Mouse (Mus musculus) cerebellum, adult 18-20 months (tissue): ENCODE results near the gene Cnppd1.

Experiments used
- DNase-seq, 2 experiments: peaks; one replicate each; pipeline ENCODE4 v3.0.0; 2021

The Cnppd1 gene

DNA sequence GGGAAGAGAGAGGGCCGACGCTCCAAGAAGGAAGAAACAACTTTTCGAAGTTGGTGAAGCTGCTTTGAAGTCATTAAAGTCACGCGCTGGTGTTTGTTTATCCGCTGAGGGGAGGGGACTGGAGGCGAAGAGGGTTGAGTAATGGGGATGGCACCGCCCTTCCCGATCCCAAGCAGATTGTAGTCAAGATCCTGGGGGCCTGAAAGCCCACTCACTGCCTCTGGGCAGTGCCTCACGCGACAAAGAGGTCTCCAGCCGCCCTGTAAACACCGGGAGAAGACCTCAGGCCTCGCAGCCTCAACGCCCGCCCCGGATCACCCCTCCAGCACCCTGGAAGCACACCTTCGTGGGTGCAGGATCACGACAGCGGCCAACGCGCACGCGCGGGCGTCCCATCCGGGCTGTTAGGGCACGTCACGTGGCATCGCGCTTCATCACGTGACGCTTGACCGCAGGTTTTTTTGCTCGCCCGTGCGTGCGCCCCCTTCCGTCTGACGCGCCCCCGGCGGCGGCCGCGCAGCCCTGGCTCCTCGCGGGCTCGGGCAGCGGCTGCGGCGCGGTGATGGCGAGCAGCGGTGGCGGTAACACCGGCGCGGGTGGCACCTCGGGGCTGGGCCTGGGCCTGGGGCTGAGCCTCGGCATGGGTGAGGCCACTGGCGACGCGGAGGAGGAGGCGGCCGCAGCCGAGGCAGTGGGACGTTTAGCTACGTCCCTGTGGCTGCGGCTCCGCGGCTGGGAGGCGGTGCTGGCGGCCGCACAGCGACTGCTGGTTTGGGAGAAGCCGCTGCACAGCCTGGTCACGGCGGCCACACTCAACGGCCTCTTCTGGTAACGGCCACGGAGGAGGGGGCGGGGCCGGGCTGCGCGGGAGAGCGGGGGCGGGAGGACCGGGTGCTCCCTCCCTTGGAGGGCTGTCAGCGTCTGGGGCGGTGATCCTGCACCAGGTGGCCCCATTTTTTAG lies at the start of gene Cnppd1, which contains the start of gene Retreg2:
Gene Cnppd1 (minus strand): TSS at position 411 of the 961 bp plus-strand sequence.
Gene Retreg2 (plus strand): TSS at position 478 of the 961 bp plus-strand sequence.
- DNase-seq = peak; percentile 94 to 98

DNA sequence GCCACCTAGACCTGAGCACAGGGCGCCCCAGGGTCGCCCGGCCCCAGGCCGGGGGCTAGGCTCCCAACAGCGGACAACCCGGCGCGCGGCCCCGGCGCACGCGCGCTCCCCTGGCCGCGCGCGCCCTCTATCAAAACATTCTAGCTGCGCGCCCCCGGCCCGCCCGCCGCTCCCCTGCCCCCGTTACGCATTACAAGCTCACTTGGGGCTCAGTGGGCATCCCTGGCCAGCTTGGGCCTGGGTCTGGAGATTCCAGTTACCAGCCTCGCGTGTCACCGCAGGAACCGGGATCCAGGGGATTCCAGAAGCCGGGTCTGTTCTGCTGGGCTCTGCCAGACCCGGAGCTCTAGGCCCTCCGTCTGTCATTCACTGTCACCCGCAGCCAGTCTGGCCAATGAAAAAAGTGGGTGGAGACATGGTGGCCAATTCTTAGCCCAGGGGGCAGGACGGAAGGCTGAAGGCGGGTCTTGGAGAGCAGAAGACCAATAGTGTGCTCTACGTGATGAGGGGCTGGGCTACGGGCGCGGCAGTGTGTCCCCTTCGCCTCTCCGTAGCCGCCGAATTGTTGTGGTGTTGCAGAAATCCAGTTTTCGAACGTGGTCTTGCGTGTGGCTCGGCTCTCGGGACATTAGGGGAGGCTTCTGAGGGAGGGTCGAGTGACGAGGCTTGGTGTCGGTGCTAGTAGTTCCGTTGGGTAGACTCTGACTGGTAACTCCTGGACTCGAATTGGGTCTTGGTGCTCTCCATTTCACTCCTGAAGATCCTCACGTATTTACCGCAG lies 49.3 kb upstream of the Cnppd1 start, which contains the start of the genes Ankzf1 and Atg9a:
Gene Ankzf1 (plus strand): TSS at position 530 of the 781 bp plus-strand sequence.
Gene Atg9a (minus strand): TSS at position 575 of the 781 bp plus-strand sequence.
- DNase-seq = peak; percentile 92 to 98

DNA sequence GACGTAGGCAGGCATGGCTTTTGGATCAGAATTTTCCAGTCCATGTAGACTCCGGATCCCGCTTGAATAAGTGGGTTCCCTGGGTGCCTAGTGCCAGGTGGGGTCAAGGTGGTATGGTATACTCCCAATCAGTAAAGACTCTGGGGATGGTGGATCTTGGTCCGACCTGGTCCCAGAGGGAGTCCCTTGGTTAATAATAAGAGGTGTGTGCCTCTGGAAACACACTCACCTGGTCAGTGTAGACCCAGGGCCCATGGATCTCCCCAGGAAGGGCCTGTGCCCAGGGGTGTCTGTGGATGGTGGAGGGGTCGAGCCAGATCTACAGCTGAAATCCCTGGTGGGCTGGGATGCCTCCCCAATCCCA lies 48.7 kb upstream of the Cnppd1 start:
- no peak for DNase-seq

DNA sequence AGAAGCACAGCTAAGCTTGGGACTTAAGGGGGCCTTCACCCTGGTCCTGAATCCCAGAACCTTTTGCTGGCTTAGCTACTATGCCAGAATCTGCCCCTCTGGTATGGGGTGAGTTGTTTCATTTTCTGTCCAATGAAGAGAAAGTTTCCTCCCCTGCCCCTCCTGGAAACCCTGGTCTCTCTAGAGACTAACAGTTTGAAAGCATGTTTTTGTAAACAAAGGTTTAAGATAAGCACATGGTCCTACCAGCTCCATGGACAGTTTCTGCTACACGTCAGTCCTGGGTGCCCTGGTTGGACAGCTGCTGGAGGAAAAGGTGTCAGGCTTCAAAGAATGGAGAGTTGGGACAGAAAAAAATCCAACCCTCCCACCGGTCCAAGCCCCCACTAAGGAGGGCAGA lies 48.1 kb upstream of the Cnppd1 start:
- DNase-seq = no peak

DNA sequence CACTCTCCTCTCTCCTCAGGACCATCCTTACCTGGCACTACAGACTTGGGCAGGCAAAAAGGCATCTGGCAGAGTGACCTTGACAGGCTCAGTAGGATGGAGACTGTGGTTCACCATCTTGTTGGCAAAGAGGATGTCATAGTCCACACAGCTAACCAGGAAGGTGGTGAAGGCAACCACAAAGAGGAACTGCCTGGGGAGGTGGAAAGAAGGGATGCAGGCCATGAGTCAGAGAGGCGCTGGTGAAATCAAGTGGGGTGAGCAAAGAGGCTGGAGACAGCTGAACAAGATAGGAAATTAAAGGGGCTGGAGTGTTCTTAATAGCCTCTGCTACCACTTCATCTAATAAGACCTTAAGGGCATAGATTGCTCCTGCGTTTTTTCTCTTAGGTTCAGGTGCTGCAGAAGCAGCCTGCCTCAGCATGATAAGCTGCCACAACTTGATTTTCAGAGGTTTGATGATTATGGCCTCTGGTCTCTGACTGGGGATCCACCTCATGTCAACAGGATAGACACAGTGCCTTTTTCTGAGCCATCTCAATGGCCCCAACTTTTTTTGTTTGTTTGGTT lies 45.5 kb upstream of the Cnppd1 start:
- DNase-seq = no peak

DNA sequence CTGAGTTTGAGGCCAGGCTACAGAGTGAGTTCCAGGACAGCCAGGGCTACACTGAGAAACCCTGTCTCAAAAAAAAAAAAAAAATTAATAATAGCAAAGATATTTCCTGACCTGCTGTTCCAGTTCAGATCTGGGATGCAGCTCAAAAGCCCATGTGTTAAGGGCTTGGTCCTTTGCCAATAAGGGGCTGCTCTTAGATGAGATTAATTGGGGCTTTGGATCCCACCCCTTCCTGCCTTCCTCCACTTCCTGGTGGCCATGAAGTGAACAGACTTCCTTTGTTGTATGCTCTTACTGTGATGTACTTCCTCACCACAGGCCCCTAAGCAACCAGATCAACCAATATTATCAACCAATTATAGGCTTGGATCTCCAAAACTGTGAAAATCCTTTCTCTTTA lies 44.6 kb upstream of the Cnppd1 start:
- no peak for DNase-seq

DNA sequence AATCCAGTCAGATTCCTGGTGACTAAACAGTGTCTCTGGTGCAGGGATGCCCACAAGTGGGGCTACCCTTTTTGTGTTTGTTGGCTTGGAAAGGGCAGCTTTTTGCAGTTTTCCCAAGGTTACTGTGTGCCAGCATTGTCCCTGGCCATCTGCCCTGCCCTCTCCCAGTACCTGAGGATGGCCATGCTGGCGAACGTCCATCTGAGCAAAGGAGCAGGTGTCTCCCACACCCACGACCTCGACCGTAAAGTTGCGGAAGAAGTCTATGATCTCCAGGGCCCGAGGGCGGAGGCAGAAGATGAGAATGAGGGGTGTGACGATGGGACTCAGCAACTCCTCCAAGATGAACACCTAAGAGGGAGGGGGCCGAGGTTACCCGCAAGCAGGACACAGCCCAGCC lies 43.0 kb upstream of the Cnppd1 start:
- peak; percentile 50 to 59 for DNase-seq

DNA sequence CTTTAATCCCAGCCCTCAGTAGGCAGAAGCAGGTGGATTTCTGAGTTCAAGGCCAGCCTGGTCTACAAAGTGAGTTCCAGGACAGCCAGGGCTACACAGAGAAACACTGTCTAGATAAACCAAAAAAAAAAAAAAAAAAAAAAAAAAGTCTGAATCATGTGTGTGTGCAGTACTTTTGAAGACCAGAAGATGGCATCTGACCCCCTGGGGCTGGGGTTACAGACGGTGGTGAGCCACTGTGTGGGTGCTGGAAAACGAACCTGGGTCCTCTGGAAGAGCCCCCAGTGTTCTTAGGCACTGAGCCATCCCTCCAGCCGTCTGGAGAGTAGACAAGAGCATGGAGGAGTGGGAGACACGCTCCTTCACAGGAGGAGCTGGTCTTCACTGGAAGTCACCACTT lies 39.6 kb upstream of the Cnppd1 start:
- no peak for DNase-seq

DNA sequence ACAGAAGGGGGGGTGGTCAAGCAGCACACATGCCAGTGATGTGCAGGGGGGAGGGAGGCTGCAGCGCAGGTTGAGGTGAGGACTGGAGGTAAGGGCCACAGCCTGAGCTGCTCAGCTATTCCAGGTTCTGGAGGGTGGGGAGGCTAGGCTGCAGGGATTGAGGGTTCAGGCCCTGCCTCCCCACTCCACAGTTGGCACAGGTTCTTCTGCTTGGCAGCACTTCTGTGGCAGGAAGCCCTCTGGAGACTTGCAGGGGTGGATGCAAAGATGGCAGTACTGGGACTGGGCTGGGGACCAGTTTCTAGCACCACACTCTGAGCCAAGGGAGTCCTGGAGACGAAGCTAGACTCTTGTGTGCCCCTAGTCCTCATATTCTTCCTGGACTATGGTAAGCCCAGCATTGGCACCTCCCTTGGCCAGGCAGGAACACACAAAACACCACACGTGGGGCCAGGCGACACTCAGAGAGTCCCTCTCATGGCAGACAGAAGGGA lies 38.9 kb upstream of the Cnppd1 start:
- no peak for DNase-seq

DNA sequence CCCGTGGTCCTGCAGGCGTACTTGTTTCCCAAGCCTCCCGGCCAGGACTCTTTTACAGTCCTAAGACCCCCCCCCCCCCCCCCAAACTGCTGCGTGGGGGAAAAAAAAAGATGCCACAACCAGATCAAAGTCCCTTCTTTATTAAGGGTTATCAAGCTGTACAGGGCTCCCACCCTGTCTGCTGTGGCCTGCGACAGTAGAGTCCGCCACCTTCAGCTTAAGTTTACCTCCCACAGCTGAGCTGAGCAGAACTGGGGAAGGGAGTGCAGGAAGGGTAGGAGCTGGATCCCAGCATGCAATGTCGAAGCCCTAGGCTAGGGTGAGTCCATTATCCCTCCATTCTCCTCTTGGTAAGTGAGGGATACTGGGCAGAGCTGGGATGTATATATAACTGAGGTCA lies 38.2 kb upstream of the Cnppd1 start:
- no peak for DNase-seq

DNA sequence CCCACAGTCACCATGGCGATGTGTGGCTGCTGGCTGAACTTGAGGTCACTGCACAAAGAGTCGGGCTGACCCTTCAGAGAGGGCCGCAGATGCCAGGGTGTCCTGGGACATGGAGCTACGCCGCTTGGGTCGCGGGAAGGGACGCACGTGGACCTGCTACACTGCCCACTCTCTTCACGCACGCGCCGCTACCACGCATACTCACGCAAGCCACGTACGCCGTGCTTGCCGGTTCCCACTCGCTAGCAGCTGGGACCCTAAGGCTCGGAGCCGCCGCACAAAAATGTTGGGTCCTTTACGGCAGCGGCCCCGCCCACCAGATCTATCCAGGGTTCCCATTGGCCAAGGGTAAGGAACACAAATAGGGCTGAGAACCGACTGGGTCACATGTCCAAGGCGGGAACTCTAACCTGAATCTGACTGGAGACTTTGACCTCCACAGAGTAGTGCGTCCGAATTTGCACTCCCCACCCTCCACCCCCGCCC lies 37.6 kb upstream of the Cnppd1 start, which contains the start of gene Abcb6:
Gene Abcb6 (minus strand): TSS at position 288 of the 486 bp plus-strand sequence.
- peak; percentile 82 to 87 for DNase-seq

DNA sequence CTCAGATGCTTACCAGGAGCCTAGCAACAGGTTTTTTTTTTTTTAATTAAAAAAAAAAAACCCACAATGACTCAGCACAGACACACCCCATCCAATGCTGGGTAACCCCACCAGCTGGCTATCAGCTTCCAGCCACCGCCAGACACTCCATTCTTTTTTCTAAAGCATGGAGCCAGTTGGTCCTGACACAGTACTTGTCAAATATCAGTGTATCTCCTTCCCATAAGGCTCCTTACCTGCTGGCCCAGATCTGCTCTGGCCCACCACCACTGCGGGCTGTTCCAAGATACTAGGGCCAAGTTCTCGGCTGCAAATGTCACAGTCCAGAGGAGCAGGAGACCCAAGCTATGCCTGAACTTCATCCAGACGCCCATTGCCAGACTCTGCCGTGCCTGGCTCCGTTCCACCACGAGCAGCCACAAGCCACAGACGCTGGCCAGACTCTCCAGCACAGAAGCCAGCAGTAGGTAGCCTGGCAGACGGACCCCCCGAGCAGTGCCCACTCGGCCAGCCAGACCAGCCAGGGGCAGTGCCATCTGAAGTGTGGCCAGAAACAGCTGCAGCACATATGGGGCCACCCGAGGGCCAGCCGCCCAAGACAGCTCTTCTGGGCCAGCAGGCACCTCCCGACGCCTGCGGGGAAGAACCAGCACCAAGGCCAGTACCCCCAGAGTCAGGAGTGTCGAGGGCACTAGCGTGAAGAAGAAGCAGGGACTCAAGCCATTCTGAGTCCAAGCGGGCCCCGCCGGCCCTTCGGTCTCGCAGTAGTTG lies 37.0 kb upstream of the Cnppd1 start:
- peak; percentile 58 to 66 for DNase-seq

DNA sequence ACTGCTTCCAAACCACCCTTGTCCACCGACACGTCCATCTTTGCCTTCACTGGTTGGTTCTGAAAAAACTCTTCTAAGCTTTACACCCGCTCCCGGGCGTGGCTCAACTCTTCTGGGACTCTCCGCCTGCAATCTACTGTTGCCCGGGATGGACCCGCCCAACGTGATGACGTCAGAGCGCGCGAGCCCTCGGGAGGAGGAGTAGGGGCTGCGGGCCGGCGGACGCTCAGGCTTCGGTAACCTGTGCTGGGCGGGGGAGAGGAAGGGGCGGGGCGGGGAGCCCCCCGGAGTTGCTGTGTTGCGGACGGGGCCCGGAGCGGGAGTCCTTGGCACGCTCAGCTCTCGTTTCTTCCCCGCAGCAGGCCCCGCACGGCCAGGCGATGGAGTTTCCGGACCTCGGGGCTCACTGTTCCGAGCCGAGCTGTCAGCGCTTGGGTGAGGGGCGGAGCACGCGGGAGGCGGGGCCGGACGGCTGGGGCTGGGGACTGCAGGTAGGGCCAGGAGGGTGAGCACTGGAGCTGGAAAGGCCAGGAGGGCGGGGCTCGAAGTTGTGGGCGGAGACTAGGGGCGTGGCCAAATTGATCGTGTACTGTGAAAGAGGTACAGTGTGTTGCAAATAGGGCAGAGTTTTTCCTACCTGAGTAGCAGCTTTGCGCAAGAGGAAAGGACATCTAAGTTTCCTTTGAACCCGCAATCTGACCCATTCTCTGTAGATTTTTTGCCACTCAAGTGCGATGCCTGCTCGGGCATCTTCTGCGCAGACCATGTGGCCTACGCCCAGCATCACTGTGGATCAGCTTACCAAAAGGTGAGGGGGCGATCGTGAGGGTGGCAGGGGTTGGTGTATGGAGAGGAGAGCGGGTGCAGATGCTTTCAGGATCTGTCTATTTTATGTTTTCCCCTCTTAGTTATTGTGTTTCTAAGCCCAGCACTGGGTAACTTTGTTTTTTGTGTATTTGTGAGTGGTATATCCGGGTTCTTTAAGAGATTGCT lies 26.3 kb upstream of the Cnppd1 start, which contains the start of gene Zfand2b:
Gene Zfand2b (plus strand): TSS at position 175 of the 993 bp plus-strand sequence.
- DNase-seq = peak; percentile 97 to 98

DNA sequence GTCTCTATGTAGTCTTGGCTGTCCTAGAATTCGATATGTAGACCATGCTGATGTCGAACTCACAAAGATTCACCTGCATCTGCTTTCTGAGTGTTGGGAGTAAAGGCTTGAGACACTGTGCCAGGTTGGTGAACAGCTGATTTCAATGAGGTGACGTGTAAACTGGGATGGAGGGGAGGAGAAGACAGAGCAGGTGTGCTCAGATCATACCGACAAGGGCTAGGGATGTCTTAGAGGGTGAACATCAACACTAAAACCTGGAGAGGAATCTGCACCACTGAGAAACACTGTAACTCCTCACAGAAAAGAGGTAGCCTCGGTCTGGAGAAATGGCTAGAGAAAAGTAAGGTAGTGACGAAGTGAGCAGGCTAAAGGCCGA lies 25.6 kb upstream of the Cnppd1 start:
- DNase-seq = no peak

DNA sequence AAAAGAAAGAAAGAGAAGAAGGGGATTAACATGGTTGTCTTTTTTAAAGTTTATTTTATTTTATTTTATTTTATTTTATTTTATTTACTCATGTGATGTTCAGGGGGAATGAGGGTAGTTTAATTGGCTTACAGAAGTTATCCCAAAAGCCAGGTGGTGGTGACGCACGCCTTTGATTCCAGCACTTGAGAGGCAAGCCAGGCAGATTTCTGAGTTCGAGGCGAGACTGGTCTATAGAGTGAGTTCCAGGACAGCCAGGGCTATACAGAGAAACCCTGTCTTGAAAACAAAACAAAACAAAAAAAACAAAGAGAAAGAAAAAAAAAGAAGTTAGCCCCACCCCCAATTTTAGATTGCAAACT lies 17.7 kb upstream of the Cnppd1 start:
- no peak for DNase-seq

DNA sequence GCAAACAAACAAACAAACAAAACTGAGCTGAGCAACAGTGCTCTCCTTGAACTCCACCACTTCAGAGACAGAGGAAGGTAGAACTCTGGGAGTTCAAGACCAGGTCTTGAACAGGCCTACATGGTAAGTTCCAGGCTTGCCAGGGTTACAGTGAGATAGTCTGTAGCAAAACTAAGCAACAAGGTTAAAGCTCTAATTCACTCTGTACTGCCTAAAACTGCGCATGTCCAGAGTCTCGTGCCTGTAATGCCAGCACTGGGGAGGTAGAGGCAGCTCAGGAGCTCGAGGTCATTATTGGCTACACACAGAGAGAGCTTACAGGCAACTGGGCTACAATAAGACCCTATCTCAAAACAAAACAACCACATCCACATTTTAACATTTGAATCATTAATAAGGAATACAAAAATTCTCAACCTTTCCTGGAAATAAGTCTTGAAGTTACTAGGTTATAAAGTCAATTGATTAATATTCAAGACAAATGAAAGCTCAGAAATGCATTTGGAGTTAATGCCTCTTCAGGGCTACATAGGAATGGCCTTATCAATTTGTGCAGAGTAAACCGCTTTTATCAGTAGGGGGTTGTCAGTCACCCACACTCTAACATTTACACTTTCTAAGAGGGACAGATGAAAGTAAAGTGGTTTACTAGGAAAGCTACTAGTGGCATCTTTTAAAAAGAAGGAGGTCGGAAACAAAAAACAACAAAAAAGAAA lies 17.2 kb upstream of the Cnppd1 start:
- DNase-seq = no peak

DNA sequence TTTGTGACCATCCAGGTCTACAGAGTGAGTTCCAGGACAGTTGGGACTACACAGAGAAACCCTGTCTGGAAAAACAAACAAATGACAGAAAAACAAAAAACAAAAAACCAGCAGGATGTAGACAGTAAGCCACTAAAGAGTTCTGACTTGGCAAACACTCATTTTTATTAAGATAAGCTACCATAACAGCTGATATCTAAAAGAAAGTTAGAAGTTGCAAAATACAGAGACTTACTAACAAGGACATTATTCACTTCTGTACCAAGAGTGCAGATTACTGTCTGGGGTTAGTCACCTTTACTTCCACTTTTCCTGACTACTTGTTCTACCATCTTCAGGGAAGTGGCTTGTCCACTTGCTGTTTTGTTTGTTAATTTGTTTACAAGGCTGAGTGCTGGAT lies 16.5 kb upstream of the Cnppd1 start:
- DNase-seq = no peak

DNA sequence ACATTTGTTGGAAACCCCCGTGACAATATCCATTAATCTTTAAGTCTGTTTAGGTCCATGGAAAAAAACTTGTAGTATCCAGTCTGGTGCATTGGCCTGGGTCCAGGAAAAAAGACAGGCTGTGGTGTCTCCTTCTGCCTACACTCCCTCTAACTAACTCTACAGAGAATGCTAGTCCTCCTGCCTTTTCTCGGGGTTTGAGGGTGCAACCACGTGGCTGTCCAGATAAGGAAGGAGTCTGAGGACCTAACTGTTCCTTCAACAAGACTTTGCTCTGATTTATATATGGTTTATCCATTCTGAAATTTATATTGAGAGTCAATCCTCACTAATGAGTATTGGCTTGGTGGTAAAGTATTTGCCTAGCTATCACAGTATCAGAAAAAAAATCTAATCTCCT lies 13.3 kb upstream of the Cnppd1 start:
- DNase-seq = no peak

DNA sequence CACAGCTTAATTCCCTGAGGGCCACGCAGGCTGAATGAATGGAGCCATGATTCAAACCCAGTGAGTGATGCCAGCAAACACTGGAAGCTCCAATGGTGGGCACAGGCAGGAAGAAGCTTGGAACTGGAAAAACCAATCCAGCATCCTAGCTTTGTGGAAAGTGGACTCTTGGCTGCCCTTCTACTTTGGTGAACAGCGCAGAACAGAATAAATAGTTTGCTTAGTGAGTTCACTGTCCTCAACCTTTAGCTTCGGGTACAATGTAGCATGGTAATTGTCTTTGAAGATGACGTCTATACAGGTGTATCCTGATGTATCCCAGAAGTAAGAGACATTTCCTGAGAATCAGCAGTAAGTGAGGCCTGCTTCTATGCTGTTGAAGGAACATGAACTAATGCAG lies 6.2 kb upstream of the Cnppd1 start:
- no peak for DNase-seq
